Mouse (Mus musculus): ENCODE data around the gene Il17a.

DNA sequence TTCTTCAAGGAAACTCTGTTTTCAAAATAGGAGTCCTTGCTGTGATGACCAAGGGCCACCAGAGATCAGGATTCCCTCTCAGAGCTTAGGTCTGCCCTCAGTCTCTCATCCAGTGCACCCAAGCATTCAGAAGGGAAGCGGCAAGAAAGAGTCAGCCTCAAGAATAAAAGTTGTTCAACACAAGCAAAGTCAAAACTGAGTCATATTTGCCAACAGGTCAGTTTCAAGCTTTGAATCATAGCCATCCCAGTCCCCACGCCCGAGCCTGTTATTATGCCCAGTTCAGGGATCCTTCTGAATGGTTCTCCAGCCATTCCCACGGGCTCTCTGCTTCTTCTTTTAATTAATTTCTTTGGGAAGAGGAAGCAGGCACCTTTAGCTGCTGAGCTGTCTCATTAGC is 5.9 kb downstream of the Il17a start:
- TF ChIP-seq CTCF (IDR thresholded peaks at IDR 0.05; ENCODE audit: low read depth), result no peak
- TF ChIP-seq EP300 (IDR thresholded peaks at IDR 0.05; ENCODE audit: low read depth), result no peak
